Mouse (Mus musculus) limb, embryonic 13.5 days (tissue): ENCODE measurements around the gene Slc13a4. TPM values are rescaled to one million over a fixed set of nuclear protein-coding genes. Genes with fewer than 3 reads are reported as not detected.

ENCODE experiments used
- ATAC-seq: fragments of 200-750 bp; cut with Nextera tagmentation; 2 replicates; pipeline ENCODE4 v1.8.0; 2017; ENCODE audit warnings: low read depth, moderate number of reproducible peaks, moderate TSS enrichment; ENCODE audit not compliant: low FRiP score
- H3K27ac ChIP-seq: fragments of 300-500 bp; sonication (generic); 2 replicates; pipeline ENCODE4 v1.5.1; 2015; ENCODE audit warnings: inconsistent platforms, mild to moderate bottlenecking, moderate library complexity
- H3K27me3 ChIP-seq: fragments of 300-500 bp; sonication (generic); 2 replicates; pipeline ENCODE4 v1.6.1; 2015; ENCODE audit warnings: mild to moderate bottlenecking, inconsistent platforms
- H3K36me3 ChIP-seq: fragments of 300-500 bp; sonication (generic); 2 replicates; pipeline ENCODE4 v1.6.1; 2015; ENCODE audit warnings: inconsistent platforms, mild to moderate bottlenecking, moderate library complexity
- H3K4me1 ChIP-seq: fragments of 300-500 bp; sonication (generic); 2 replicates; pipeline ENCODE4 v1.6.1; 2015; ENCODE audit warnings: inconsistent platforms
- H3K4me2 ChIP-seq: fragments of 300-500 bp; sonication (generic); replicated peaks from 2 replicates; pipeline ENCODE4 v1.6.1; 2015; ENCODE audit warnings: inconsistent platforms, mild to moderate bottlenecking, moderate library complexity
- H3K4me3 ChIP-seq: fragments of 300-500 bp; sonication (generic); 2 replicates; pipeline ENCODE4 v1.5.1; 2015; ENCODE audit warnings: moderate library complexity, mild to moderate bottlenecking, inconsistent platforms
- H3K9ac ChIP-seq: fragments of 300-500 bp; sonication (generic); 2 replicates; pipeline ENCODE4 v1.6.1; 2015; ENCODE audit warnings: mild to moderate bottlenecking, inconsistent platforms
- H3K9me3 ChIP-seq: fragments of 300-500 bp; sonication (generic); 2 replicates; pipeline ENCODE4 v1.6.1; 2016; ENCODE audit warnings: inconsistent platforms
- WGBS: fragments of 180-500 bp; shearing (Covaris S2); methylation state at CpG from one replicate; pipeline ENCODE4 v1.1.7; 2015; 5-methylcytosine and 5-hydroxymethylcytosine counted together
- polyA plus RNA-seq: library from polyadenylated mRNA; unstranded; fragments of >200 nt; fragmentation: Nextera tagmentation; extraction: Ambion mirVana; gene quantifications from 2 replicates; pipeline ENCODE4 v1.2.1, GENCODE M21; 2015

Slc13a4 gene
- polyA plus RNA-seq, 1 experiment from 2014 or later = 0.28 TPM

DNA sequence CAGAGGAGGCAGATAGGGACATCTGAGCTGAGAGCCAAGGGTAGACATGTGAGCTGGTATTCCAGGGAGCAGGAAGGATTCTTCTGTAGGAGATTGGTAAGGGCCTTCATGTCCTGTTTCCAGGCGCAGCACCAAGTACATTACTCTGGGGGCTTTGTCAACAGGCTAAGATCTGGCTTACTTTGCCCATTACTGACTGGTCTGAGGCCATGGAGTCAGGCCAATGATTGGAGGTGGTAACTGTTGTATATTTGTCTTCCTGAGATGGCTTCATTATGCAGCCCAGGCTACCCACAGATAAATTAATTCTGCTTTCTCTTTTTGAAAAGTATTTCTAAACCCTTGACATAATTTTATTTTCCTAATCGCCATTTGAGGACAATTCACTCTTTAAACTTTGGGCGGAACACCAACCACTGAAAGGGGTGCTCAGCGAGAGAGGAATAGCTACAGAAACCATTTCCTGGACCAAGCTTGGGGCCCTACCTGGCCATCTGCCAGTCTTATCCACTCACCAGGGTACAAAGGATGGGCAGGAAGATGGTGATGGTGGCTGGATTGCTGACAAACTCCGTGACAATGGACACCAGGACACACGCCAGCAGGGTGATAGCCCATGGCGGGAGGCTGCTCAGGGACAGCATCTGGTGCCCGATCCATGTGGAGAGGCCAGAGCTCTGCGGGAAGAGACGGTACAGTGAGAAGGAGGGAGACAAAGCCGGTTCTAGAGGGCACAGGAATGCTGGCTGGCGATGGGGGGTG, 36.7 kb downstream of the Slc13a4 start:
- H3K9ac ChIP-seq = no peak overlapping the region
- peaks cover 4% of the 10 kb centered on the region for H3K4me1 ChIP-seq
- ATAC-seq = no peak
- H3K27ac ChIP-seq = no peak overlapping the region
- WGBS = 92% methylated on average over 11 of the region's 12 CpGs
- H3K4me3 ChIP-seq = no peak overlapping the region
- no peak overlapping the region for H3K4me2 ChIP-seq
- no peaks in the 10 kb centered on the region for H3K27me3 ChIP-seq
- H3K36me3 ChIP-seq = peaks cover 8% of the 10 kb centered on the region; the same call in 1 of the 2 replicates
- no peaks in the 10 kb centered on the region for H3K9me3 ChIP-seq

DNA sequence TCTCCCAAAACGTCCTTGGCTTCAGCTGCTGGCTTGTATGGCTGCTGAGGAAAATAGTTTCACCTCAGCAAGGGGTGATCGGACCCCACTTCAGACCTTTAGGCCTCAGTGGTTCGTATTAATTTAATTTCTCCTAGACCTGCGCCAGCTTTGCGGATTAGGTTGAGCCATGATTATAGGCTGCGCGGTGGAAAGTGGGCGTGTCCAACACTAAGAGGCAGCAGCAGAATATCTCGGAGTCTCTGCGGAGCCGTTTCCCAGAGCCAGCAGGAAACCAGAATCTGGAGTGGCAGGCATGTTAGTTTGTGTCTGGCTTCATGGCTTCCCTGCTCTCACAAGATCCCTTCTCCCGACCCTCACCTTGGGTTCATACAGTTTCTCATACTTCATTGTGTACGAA, 38.3 kb downstream of the Slc13a4 start:
- H3K27ac ChIP-seq = no peak overlapping the region
- H3K4me1 ChIP-seq = peaks cover 12% of the 10 kb centered on the region
- no peaks in the 10 kb centered on the region for H3K27me3 ChIP-seq
- no peak overlapping the region for H3K4me3 ChIP-seq
- H3K9ac ChIP-seq = no peak overlapping the region
- H3K4me2 ChIP-seq = no peak overlapping the region
- no peak for ATAC-seq
- 77% methylated on average over 13 of the region's 13 CpGs for WGBS
- peaks cover 8% of the 10 kb centered on the region; the same call in 1 of the 2 replicates for H3K36me3 ChIP-seq
- no peaks in the 10 kb centered on the region for H3K9me3 ChIP-seq

DNA sequence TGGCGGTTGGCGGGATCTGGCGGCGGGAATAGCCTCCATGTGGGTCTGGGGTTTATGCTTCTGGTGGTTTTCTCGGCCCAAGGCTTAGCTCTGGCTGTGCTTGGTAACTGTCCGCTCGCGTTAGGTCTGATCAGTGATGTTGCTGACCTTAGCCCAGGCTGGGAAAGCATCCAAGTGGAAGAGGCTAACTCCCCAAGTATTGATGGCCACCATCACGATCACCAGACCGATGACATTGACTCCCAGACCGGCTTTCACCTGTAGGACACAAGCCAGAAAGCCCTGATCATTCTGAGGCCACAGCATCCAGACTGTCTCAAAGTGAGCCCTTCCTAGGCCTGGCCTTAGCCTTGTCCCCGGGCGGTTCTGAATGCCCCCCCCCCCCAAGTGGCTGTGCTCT, 39.2 kb downstream of the Slc13a4 start:
- no peak overlapping the region for H3K9ac ChIP-seq
- no peak overlapping the region for H3K27ac ChIP-seq
- 95% methylated on average over 13 of the region's 13 CpGs for WGBS
- ATAC-seq = no peak
- no peaks in the 10 kb centered on the region for H3K9me3 ChIP-seq
- peaks cover 12% of the 10 kb centered on the region for H3K4me1 ChIP-seq
- H3K4me2 ChIP-seq = no peak overlapping the region
- no peak overlapping the region for H3K4me3 ChIP-seq
- H3K27me3 ChIP-seq = no peaks in the 10 kb centered on the region
- H3K36me3 ChIP-seq = peaks cover 14% of the 10 kb centered on the region

DNA sequence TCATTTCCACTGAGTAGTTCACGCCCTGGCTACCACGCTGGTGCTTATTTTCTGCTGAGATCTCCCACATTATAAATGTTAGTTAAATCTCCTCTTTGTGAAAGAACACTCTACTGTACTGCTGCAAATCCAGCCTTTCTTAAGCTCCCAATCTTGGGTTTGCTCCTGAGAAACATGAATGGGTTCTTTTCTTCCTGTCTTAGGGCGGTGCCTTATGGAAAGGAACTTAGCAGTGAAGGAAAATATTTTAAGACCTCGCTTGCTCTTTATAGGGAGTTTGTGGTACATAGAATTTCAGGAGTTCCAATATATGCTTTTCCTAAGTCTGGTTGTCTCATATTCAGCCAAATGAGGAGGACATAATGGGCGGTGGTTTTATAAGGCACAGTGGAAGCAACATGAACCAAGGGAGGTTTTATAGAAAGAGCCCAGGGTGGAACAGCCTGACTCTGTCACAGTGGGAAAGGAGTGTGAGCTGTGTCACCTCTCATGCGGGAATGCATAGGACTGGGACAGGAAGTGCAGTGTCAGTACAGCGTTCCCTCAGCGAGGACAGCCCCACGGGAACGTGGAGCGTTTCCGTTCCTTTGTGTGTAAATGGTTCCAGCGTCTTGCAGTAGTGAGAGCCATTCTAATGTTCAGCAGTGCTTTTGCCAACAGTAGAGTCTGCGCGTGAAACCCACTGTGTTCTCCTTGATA, 42.2 kb downstream of the Slc13a4 start:
- peaks cover 12% of the 10 kb centered on the region for H3K4me1 ChIP-seq
- H3K9me3 ChIP-seq = no peaks in the 10 kb centered on the region
- H3K36me3 ChIP-seq = peaks cover 42% of the 10 kb centered on the region
- 66% methylated on average over 15 of the region's 15 CpGs for WGBS
- 0 out of 2 replicates have a peak overlapping the region, but pooled peaks have one; percentile 0 for H3K4me2 ChIP-seq
- H3K9ac ChIP-seq = no peak overlapping the region
- H3K27ac ChIP-seq = peak overlapping the region; percentile 87
- ATAC-seq = peak; percentile 79
- H3K4me3 ChIP-seq = no peak overlapping the region
- H3K27me3 ChIP-seq = no peaks in the 10 kb centered on the region

DNA sequence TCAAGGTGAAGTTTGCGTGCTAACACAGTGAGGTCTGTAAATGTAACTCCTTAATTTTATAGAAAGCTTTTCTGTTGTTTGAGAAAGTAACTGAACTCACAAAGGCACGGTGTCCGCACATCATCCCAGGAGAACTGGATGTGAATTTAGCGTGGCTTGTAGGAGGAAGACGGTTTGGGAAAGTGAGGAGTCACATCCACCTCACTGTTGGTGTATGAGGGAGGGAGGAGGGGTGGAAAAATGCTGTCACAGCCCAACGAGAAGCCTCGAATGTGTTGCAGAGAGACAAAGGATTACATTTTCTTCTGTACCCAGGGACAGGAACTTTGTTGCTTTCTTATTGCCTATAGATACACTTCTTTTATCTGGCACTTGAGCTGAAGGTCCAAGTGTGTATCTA, 47.4 kb downstream of the Slc13a4 start:
- Histone ChIP-seq H3K27me3 (no peaks in the 10 kb centered on the region), H3K9ac (no peak overlapping the region), H3K9me3 (no peaks in the 10 kb centered on the region), H3K4me1 (peaks cover 33% of the 10 kb centered on the region), H3K4me3 (no peak overlapping the region), H3K4me2 (no peak overlapping the region), H3K27ac (no peak overlapping the region), H3K36me3 (peaks cover 41% of the 10 kb centered on the region)
- no peak for ATAC-seq
- 86% methylated on average over 7 of the region's 7 CpGs for WGBS

DNA sequence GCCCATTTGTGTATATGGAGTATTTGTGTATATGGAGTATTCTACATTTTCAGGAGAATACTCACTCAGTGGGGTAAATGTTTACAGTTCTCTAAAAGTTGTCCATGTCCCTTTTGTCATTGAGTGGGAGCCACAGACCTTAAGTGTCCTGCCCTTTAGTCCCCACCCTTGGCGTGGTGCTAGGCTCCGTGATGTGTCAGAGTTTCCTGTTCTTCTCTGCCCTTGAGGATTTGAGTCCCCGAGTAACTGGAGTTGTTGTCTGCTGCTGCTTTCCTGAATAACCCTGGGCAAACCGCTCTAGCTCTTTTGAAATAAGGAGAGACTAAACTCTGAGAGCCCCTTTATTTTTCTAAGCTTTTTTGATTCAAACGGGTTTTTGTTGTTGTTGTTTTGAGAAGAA, 48.4 kb downstream of the Slc13a4 start:
- no peak for ATAC-seq
- WGBS = 81% methylated on average over 5 of the region's 5 CpGs
- no peaks in the 10 kb centered on the region for H3K27me3 ChIP-seq

DNA sequence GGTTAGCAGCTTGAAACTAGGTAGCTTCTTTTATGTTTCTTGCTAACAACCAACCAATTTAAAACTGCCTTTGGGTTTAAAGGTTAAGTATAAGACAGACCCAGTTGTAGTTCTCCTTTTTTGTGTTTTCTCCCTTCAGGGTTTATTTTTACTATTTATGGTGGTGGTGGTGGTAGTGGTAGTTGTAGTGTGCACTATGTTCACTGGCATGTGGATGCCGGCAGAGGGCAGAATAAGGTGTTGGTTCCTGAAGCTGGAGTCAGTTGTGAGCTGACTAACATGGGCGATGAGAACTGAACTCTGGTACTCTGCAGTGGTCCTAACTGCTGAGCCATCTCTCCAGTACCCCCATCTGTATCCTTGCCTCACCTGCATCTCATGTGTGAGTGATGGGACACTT, 49.0 kb downstream of the Slc13a4 start:
- no peaks in the 10 kb centered on the region for H3K27me3 ChIP-seq
- H3K4me1 ChIP-seq = peaks cover 46% of the 10 kb centered on the region
- no peak overlapping the region for H3K4me2 ChIP-seq
- H3K9me3 ChIP-seq = no peaks in the 10 kb centered on the region
- H3K9ac ChIP-seq = no peak overlapping the region
- H3K27ac ChIP-seq = no peak overlapping the region
- ATAC-seq = no peak
- WGBS = 95% methylated on average over 2 of the region's 2 CpGs
- no peak overlapping the region for H3K4me3 ChIP-seq
- peaks cover 37% of the 10 kb centered on the region for H3K36me3 ChIP-seq

More for the DNA sequence above, 48.4 kb downstream of the Slc13a4 start:
- Histone ChIP-seq H3K27ac (no peak overlapping the region), H3K4me2 (no peak overlapping the region), H3K9ac (no peak overlapping the region), H3K9me3 (no peaks in the 10 kb centered on the region), H3K36me3 (peaks cover 41% of the 10 kb centered on the region), H3K4me1 (peaks cover 40% of the 10 kb centered on the region), H3K4me3 (no peak overlapping the region)

DNA sequence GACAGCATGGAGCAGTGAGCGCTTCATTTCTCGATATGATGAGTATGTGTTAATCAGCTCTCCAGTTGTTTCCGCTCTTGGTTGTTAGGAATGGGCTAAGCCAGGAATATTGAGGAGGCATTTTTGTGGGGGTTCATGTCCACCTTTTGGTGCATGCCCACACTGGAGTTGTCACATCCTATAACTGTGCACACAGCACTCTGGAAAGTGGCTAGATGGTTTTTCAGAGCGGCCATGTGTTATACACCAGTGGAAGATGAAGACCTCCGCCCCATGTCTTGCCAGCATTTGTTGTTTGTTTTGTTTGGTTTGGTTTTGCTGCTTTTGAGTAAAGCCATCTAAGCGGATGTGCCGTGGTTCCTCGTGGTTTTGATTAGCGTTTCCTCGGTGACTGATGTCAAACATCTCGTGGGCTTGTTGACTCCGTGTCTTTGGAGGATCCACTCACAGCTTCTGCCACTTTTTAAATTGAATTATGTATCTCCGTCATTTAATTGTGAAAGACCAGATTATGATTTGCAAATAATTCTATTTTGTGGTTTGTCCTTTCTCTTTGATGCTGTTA, 50.2 kb downstream of the Slc13a4 start:
- Histone ChIP-seq H3K36me3 (peaks cover 25% of the 10 kb centered on the region), H3K27me3 (no peaks in the 10 kb centered on the region), H3K9ac (no peak overlapping the region), H3K9me3 (no peaks in the 10 kb centered on the region), H3K4me3 (no peak overlapping the region), H3K4me2 (no peak overlapping the region), H3K4me1 (peaks cover 53% of the 10 kb centered on the region), H3K27ac (no peak overlapping the region)
- no peak for ATAC-seq
- 85% methylated on average over 13 of the region's 13 CpGs for WGBS

DNA sequence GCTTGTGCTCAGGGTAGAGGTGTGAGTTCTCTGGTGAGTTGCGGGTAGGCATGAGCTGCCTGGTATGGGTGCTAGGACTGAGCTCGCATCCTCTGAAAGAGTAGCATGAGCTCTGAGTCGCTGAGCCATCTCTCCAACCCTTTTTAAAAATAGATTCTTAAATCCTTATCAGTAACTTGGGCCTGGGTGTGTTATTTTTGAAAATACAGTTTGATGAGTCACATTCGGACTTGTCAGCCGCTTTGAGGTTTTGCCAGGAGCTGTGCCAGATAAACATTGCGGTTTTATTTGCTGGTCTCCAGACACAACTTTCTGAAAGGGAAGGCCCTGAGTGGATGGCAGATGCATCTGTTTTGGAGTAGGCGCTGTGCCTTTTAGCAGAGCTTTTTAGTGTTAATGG, 51.2 kb downstream of the Slc13a4 start:
- no peak overlapping the region for H3K9ac ChIP-seq
- no peak overlapping the region for H3K4me2 ChIP-seq
- H3K27me3 ChIP-seq = no peaks in the 10 kb centered on the region
- H3K36me3 ChIP-seq = peaks cover 16% of the 10 kb centered on the region
- H3K4me3 ChIP-seq = no peak overlapping the region
- H3K9me3 ChIP-seq = no peaks in the 10 kb centered on the region
- no peak overlapping the region for H3K27ac ChIP-seq
- no peak for ATAC-seq
- H3K4me1 ChIP-seq = peaks cover 53% of the 10 kb centered on the region
- WGBS = 80% methylated on average over 7 of the region's 7 CpGs

DNA sequence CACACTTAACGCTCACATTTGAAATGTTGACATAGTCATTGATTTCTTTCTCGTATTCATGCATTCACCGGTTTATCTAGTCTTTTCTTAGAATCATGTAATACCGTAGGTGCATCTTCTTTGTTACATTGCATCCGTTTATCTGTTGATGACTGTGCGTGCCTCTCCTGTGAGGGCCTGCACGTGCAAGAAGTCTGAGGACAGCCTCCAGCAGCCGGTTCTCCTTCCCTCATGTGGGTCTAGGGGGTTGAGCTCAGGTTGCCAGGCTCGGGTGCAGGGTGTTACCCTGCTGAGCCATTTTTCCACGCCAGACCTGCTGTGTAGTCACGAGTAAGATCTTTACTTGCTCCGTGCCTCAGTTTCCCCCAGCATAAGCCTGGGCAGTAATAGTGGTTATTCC, 52.9 kb downstream of the Slc13a4 start:
- Histone ChIP-seq H3K4me3 (peak overlapping the region; percentile 80), H3K36me3 (0 out of 2 replicates have a peak, but pooled peaks cover 3% of the 10 kb centered on the region), H3K9me3 (no peaks in the 10 kb centered on the region), H3K27me3 (no peaks in the 10 kb centered on the region), H3K4me1 (peaks cover 50% of the 10 kb centered on the region), H3K27ac (no peak overlapping the region), H3K4me2 (peak overlapping the region; percentile 80), H3K9ac (peak overlapping the region; percentile 58)
- ATAC-seq = no peak
- 70% methylated on average over 12 of the region's 12 CpGs for WGBS

DNA sequence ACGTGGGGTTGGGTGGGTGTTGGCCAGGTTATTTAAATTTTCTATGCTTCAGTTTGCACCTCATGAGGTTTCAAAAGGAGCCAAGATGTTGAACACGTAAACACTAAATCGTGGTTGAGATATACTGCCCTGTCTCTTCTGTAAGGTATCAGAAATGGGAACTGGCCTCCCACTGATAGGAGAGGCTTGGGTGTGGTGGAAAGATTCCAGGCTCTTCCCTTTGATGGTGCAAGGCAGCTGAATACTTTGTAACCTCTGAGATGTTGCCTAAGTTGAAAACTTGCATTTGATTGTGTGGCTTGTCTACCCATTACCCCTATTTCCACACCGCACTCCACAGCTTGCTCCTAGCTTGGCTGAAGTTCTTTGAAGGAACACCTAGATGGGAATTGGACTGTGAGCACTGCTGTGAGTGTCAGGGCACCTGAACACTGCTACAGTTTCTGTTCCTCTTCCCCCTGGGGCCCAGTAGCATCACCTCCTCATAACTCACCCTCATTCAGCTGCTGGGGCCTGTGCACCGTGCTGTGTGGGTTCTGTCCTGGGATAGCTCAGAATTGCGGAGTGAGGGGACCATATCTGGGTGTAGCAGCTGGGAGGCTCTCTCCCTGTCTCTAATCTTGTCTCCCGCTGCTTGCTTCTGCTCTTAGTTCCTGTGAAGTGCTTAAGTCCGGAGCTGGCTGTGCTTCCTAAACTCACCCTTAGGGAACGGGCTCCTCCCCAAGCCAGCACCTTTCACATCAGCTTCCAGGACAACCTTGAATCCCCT, 53.6 kb downstream of the Slc13a4 start:
- no peaks in the 10 kb centered on the region for H3K9me3 ChIP-seq
- H3K36me3 ChIP-seq = 0 out of 2 replicates have a peak, but pooled peaks cover 3% of the 10 kb centered on the region
- no peak for ATAC-seq
- H3K27ac ChIP-seq = no peak overlapping the region
- WGBS = 48% methylated on average over 9 of the region's 9 CpGs
- H3K9ac ChIP-seq = peak overlapping the region; percentile 89
- H3K27me3 ChIP-seq = no peaks in the 10 kb centered on the region
- peak overlapping the region; percentile 80 for H3K4me2 ChIP-seq
- peak overlapping the region; percentile 80 for H3K4me3 ChIP-seq
- peaks cover 44% of the 10 kb centered on the region for H3K4me1 ChIP-seq
